Mouse (Mus musculus) hematopoietic stem cell, adult 5-6 weeks (primary cell): ENCODE measurements at regions not wholly inside any gene's neighbourhood (a gene's known extent, or its start where the extent isn't known, plus 50 kb on each side); places are given as distances from the start of the nearest gene placed in this dataset.

Experiments
- ATAC-seq, 2 experiments: fragments of 125-278 bp in 1 of 2; replicated peaks in 1 of 2; 2 replicates each; pipeline ENCODE4 v1.8.0; 2016 to 2017; ENCODE audit warnings: inconsistent platforms in 2 of 2, mild to moderate bottlenecking in 2 of 2, moderate number of reproducible peaks in 2 of 2, low read depth in 1 of 2, moderate TSS enrichment in 1 of 2; ENCODE audit not compliant: low FRiP score in 2 of 2, poor library complexity in 2 of 2, severe bottlenecking in 2 of 2, insufficient read depth in 1 of 2, low TSS enrichment in 1 of 2

DNA sequence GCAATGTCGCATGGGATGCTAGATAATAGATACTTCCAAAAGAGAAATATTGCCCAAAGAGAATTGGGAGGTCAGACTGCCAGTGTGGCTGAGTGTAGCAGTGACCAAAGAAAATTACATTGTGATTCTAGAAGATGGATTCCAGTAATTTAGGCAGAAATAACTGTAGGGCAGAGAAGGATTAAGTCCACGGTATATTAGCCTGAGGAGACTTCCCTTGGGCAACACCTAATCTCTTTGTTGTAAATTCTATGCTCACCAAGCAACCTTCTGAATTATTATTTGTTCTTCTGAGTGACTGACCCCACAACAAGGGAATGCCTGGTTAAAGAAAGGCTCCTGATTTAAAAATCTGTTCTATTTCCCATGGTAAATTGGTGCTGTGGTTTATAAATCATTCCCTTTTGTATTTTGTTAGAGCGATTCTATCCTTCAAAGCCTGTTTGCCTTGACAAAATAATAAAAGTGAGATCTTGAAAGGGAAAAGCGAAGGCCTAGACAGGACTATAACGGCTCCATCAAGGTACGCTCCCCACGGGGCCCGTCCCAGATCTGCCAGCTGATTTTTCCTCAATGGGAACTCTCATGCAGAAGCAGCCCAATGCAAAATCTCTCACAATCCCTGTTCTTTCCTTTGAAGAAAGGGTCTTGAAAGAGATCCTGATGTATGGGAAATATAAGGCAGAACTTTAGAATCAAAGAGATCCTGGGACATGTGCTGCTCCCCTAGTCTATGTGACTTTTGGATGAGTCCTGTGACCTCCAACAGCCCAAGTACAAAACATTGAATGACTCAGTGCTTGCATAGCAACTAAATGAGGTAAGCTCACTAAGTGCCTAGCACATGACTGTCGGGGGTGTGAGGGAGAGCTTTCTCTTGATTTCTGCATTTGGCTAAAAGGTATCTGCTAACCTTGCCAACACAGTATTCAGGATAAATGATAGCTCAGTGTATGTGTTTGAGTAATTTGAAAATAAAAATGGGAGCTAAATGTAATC, 90.6 kb upstream of the Map3k7 start:
- ATAC-seq: no peak

DNA sequence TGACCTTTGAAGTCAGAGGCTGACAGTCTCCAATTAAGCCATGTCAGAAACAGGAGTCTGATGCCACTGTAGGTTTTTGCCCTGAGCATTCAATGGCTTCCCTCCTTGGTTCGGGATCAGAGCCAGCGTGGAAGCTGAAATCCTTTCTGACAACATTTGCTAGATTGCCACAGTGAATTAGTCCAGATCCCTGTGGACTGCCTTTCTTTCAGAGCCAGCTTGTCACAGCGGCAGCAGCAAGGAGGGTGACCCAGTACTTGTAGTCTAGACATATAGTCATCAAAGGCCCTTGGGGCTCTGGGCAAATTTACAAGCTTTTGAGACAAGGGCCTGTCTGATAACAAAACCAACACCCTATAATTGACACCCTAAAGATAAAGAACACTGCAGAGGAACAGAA, 86.5 kb upstream of the Map3k7 start:
- no peak for ATAC-seq

DNA sequence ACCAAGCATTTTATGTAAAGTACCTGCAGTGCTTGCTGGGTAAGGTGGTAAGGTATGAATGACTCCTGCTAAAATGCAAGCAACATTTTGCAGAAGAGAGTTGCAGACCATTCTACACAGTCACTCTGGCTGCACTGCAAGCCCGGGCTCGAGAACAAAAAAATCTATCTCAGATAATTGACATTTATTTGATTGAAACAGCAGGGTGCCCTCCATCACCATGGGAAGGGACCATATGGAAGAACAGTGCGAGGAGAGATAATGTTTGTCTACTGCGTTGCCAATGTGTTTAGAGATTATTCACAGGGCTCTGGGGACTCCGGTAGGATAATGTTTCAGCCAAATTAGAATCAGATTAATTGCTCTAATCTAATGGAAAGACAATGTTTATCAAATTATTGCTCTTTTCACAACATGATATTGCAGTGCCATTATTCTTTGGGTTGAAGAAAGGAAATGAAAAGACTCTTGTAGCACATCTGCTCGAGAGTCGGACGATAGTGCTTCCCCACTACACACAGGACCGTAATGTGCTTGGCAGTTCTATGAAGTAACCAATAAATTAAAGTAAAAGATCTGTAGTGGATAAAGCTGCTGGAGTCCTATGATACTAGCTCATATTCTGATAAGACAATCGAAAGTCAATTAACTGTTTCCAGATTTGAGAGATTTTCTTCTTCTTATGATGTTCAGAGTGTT, 85.3 kb upstream of the Map3k7 start:
- ATAC-seq: no peak

DNA sequence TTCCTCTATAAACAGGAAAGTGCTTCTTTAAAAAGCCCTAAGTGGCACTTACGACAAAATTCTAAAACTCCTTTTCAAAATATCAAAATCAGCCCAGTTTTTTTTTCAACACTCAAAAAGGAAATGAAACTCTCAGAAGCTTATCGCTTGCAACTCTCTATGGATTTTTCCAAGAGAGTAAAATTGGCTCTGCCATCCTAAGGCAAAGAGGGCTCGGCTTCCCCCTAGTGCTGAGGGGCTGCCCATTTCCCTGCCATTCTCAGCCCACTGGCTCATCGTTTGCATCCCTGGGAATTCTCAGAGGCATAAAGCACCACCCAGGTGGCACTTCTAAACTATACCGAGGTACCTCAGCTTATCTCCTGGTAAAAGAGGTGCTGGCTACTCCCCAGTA, 84.7 kb upstream of the Map3k7 start:
- no peak for ATAC-seq

DNA sequence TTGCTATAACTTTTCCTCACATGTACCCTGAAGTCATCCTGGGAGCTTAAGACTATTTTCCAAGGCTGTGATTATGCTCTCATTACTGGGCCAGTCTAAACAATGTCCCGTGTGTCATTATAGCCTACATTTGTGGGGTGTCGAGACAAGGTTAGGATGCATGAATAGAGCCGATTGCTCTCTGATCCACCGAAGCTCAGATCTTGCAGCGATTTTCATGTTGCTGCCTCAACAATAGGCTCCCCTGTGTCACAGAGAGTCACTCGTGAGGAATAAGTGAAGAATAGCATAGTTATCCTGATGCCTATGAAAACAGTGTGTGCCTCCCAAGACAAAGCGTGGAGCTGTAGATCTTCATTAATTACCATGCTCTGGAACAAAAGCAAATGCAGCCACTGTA, 83.7 kb upstream of the Map3k7 start:
- ATAC-seq: no peak

DNA sequence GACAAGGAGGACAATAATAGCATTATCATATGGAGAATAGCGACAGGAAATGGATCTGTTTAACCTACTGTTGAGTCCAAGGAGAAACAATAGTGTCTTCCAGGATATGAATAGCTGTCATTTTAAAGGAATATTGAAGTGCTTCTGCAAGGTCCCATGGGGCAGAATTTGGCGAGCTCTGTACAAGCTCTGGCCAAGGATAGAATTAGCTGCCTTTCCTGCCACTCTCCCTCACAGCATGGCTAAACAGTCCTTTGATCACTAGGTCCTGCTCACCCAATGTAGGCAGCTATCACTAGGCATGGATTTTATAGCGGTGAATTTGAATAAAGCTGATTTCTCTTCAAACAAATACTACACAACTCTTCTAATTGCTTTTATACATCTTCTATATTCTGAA, 74.2 kb upstream of the Map3k7 start:
- ATAC-seq: no peak

DNA sequence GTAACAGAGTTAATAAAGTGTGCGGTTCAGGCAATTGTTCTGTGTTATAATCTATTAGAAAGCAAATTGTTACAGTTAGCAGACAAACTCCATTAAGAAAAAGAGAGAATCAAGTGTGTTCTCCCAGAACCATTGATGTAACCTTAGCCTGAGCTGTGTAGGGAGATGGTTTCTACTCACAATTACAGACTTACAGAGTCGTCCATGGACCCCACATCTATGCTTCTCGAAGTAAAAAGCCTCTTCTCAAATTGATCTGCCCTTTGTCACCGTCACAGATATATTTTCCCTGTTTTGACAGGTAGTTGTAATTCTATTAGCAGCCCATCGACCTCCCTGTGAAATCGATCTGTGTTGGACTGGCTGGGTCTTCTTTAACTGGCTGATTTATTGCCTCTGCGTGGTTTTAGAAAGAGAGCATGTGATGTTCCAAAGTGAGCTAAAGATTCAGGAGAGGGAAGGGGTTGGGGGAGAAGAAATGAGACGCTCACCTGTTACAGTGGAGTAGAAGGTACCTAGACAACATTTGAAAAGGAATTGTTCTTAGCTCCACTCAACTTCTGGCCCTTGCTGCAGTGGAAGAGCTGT, 54.7 kb upstream of the Map3k7 start:
- ATAC-seq: no peak
